Mouse (Mus musculus): ENCODE results near the gene Tle2.

DNA sequence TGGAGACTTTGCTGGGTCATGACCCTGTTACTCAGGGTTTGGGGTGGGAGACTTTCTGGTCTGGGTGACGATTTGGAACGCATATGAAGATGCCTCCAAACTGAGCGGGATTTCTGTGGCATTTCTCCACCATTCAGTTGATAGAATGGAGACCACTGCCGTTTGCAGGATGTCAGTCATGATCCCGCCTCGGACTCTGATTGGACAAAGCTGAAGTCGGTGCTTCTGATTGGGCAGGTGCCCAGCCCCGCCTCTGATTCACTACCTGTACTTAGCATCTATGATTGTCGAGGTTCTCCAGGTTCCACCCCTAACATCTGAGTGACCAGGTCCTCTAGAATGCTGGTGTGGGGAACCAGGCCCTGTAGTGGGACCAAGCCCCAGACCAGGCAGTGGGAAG lies 46.4 kb downstream of the Tle2 start:
- TF ChIP-seq CTCF (IDR thresholded peaks at IDR 0.05; ENCODE audit: borderline replicate concordance, insufficient read depth, low read length): no peak
- TF ChIP-seq POLR2A (IDR thresholded peaks at IDR 0.05; ENCODE audit: low read depth, low read length): no peak
